Mouse (Mus musculus) megakaryocyte, embryonic 14.5 days (primary cell): ENCODE results near the gene Efna2. TPM values are rescaled to one million over a fixed set of nuclear protein-coding genes. Genes with fewer than 3 reads are reported as not detected.

Source experiments
- H3K27me3 ChIP-seq: replicated peaks from 2 replicates; pipeline ENCODE3; 2012; ENCODE audit warnings: inconsistent platforms
- H3K36me3 ChIP-seq: replicated peaks from 2 replicates; pipeline ENCODE3; 2012; ENCODE audit warnings: low read length, inconsistent platforms, mixed read lengths
- H3K4me1 ChIP-seq: 2 replicates; pipeline ENCODE4 v1.6.1; 2012; ENCODE audit warnings: inconsistent platforms
- H3K4me3 ChIP-seq: replicated peaks from 2 replicates; pipeline ENCODE3; 2012; ENCODE audit warnings: moderate library complexity, mild to moderate bottlenecking, inconsistent platforms
- H3K9me3 ChIP-seq: 2 replicates; pipeline ENCODE4 v1.6.1; 2012; ENCODE audit warnings: inconsistent platforms
- FLI1 ChIP-seq: IDR thresholded peaks from 2 replicates; pipeline ENCODE4 v1.6.1; 2012; ENCODE audit warnings: low read length, inconsistent platforms, mixed read lengths
- GATA1 ChIP-seq: IDR thresholded peaks from 3 replicates; pipeline ENCODE4 v1.6.1; 2012; ENCODE audit warnings: mixed read lengths, low read length, inconsistent platforms, borderline replicate concordance
- polyA plus RNA-seq: library from polyadenylated mRNA; stranded (reverse); fragments of >175 nt; gene quantifications from 2 replicates; pipeline ENCODE4 v1.2.3, GENCODE M21; 2012; ENCODE audit warnings: low replicate concordance; ENCODE audit not compliant: insufficient read depth

Efna2 gene
- polyA plus RNA-seq, 1 experiment = 0.79 TPM

DNA sequence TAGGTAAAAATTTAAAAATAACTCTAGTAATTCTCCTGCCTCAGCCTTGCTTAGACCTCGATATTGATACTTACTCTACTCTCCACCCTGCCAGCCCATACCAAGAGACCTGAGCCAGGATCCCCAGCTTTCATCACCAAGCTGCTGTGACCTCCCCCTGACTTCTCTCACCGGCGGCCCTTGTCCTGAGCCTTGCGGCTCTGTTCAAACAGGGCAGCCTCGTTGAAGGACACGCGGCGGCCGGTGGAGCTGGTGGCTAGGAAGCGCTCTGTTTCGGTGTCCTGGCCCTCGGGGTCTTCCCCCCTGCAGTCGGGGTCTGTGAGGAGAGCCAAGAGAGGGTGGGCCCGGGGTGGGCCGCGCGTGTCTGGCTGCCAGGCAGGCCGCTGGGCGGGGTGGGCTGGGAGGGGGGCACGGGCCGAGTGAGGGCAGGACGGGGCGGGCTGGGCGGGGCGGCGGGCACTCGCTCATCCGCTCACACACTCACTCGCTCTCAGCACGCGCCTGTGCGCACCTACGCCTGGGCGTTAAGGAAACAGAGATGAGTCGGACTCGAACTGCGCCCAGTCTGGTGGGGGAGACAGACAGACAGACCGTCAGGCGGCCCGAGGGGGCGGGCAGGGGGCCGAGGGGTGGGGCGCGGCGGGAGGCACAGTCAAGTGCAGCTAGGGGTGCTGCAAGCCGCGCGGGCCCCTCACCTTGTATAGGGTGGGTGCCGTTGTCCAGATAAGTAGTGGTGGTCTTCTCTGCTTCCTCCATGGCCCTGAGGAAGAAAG lies 42.9 kb upstream of the Efna2 start:
- H3K4me3 ChIP-seq = no peak overlapping the region
- peaks cover 10% of the 10 kb centered on the region for H3K27me3 ChIP-seq

DNA sequence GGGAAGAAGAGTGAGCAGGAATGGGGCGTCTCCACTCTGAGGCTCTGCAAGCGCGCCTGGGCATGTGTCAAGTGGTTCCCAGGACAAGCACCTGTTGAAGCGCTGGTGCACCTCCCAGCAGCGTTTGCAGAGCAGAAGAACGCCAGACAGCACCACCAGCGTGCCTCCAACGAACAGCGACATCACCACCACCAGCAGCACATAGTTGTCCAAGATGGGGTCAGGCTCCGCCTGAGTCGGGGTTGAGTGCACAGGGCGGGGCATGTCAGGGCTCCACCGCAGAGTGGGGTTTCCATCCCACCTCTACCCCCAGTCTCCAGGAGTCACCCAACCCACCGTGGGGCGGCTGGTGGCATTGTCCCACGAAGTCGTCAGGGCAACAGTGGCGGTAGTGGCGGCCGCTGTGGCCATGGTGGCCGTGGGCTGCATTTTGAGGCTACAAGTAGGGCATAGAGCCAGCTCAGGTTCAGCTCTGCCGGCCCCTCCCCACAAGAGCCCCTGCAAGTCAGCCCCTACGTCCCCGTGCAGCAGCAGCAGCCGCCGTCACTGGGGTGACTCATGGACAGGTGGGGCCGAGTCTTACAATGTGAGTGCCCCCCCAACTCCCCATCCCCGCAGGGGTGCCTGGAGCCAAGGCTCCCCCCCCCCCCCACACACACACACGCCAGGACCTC lies 42.2 kb upstream of the Efna2 start:
- Histone ChIP-seq H3K27me3 (peaks cover 10% of the 10 kb centered on the region), H3K36me3 (peaks cover 43% of the 10 kb centered on the region), H3K9me3 (no peaks in the 10 kb centered on the region), H3K4me1 (peaks cover 66% of the 10 kb centered on the region), H3K4me3 (peak overlapping the region; percentile 59)
- TF ChIP-seq GATA1 (no peak), FLI1 (no peak)

More for the DNA sequence above, 42.9 kb upstream of the Efna2 start:
- Histone ChIP-seq H3K9me3 (no peaks in the 10 kb centered on the region), H3K4me1 (peaks cover 73% of the 10 kb centered on the region), H3K36me3 (peaks cover 50% of the 10 kb centered on the region)
- TF ChIP-seq GATA1 (no peak), FLI1 (no peak)

GRCm38 (mm10) chr10:80137626-80138552 lies 41.4 kb upstream of the Efna2 start:
- Histone ChIP-seq H3K4me1 (peaks cover 66% of the 10 kb centered on the region), H3K36me3 (peaks cover 38% of the 10 kb centered on the region), H3K4me3 (peak overlapping the region; percentile 95), H3K27me3 (peaks cover 10% of the 10 kb centered on the region), H3K9me3 (no peaks in the 10 kb centered on the region)
- TF ChIP-seq GATA1 (no peak), FLI1 (no peak)

GRCm38 (mm10) chr10:80138553-80139438 lies 40.5 kb upstream of the Efna2 start, which contains the start of gene Atp5d:
Gene Atp5d (plus strand): TSS chr10:80138632.
- H3K4me1 ChIP-seq = peaks cover 66% of the 10 kb centered on the region
- H3K27me3 ChIP-seq = peaks cover 10% of the 10 kb centered on the region
- peaks cover 36% of the 10 kb centered on the region for H3K36me3 ChIP-seq
- H3K4me3 ChIP-seq = peak within 1 kb of the TSS; percentile 95
- no peaks in the 10 kb centered on the region for H3K9me3 ChIP-seq
- no peak for TF ChIP-seq FLI1
- no peak for TF ChIP-seq GATA1

GRCm38 (mm10) chr10:80139439-80139775 lies 39.9 kb upstream of the Efna2 start:
- peaks cover 36% of the 10 kb centered on the region for H3K36me3 ChIP-seq
- H3K27me3 ChIP-seq = peaks cover 10% of the 10 kb centered on the region
- peaks cover 68% of the 10 kb centered on the region for H3K4me1 ChIP-seq
- TF ChIP-seq FLI1 = no peak
- TF ChIP-seq GATA1 = no peak
- peak overlapping the region; percentile 95 for H3K4me3 ChIP-seq
- H3K9me3 ChIP-seq = no peaks in the 10 kb centered on the region

- H3K27me3 ChIP-seq = peaks cover 10% of the 10 kb centered on the region
- no peaks in the 10 kb centered on the region for H3K9me3 ChIP-seq
- TF ChIP-seq FLI1 (no peak), GATA1 (no peak)
- H3K4me3 ChIP-seq = peak overlapping the region; percentile 98
- peaks cover 75% of the 10 kb centered on the region for H3K4me1 ChIP-seq
- peaks cover 36% of the 10 kb centered on the region for H3K36me3 ChIP-seq
Observed at GRCm38 (mm10) chr10:80139975-80140665, 39.2 kb upstream of the Efna2 start.

- Histone ChIP-seq H3K4me1 (peaks cover 81% of the 10 kb centered on the region), H3K36me3 (peaks cover 37% of the 10 kb centered on the region), H3K4me3 (peak within 1 kb of the TSS; percentile 98), H3K27me3 (peaks cover 10% of the 10 kb centered on the region), H3K9me3 (no peaks in the 10 kb centered on the region)
- TF ChIP-seq FLI1 (no peak), GATA1 (no peak)
Observed at GRCm38 (mm10) chr10:80140666-80141035, 38.6 kb upstream of the Efna2 start, which contains the start of gene Cbarp. Gene Cbarp (minus strand): TSS chr10:80140835.

DNA sequence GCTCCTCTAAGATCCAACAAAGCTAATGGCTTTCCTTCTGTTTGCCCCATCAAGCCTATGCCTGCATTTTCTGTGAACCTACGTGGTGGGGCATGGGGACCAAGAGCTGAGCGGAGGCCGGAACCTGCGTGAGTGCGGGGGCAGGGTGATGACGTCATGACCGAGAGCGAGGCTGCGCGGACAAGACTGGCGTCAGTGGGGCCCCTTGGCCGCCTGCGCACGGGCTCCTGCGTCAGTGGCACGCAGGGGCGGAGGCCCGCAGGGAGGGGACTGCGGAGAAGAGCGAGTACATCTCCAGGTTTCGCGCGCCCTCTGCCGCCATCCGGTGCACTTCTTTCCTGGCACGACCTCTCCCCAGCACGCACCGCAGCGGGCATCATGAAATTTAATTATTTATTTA lies 38.0 kb upstream of the Efna2 start:
- Histone ChIP-seq H3K4me1 (peaks cover 86% of the 10 kb centered on the region), H3K4me3 (peak overlapping the region; percentile 98), H3K27me3 (peaks cover 10% of the 10 kb centered on the region), H3K9me3 (no peaks in the 10 kb centered on the region), H3K36me3 (peaks cover 38% of the 10 kb centered on the region)
- TF ChIP-seq FLI1 = peak; percentile 35; the same call in 1 of the 2 replicates
- TF ChIP-seq GATA1 = no peak
